Mouse (Mus musculus) forebrain, embryonic 14.5 days (tissue): Measurements from ENCODE around the gene Elmo1. TPM values are rescaled to one million over a fixed set of nuclear protein-coding genes. Genes with fewer than 3 reads are reported as not detected.

Experiments used
- ATAC-seq: fragments of 200-750 bp; cut with Nextera tagmentation; 2 replicates; pipeline ENCODE4 v1.8.0; 2017; ENCODE audit warnings: mild to moderate bottlenecking, moderate library complexity
- DNase-seq: peaks from one replicate; pipeline ENCODE4 v3.0.0-alpha.2; 2015; ENCODE audit warnings: low spot score
- H3K27ac ChIP-seq: fragments of 300-500 bp; sonication (generic); 2 replicates; pipeline ENCODE4 v1.5.1; 2014; ENCODE audit warnings: low read depth, mild to moderate bottlenecking, control low read depth, low read length, moderate library complexity
- H3K27me3 ChIP-seq: fragments of 300-500 bp; sonication (generic); replicated peaks from 2 replicates; pipeline ENCODE4 v1.6.1; 2014; ENCODE audit warnings: low read length, control low read depth, mixed read lengths; ENCODE audit not compliant: control insufficient read depth, insufficient read depth
- H3K36me3 ChIP-seq: fragments of 300-500 bp; sonication (generic); 2 replicates; pipeline ENCODE4 v1.6.1; 2014; ENCODE audit warnings: low read length, control low read depth; ENCODE audit not compliant: control insufficient read depth, insufficient read depth
- H3K4me1 ChIP-seq: fragments of 300-500 bp; sonication (generic); 2 replicates; pipeline ENCODE4 v1.6.1; 2014; ENCODE audit warnings: antibody characterized with exemption, low read length, control low read depth; ENCODE audit not compliant: control insufficient read depth, insufficient read depth
- H3K4me2 ChIP-seq: fragments of 300-500 bp; sonication (generic); 2 replicates; pipeline ENCODE4 v1.6.1; 2014; ENCODE audit warnings: mild to moderate bottlenecking, control low read depth, low read length
- H3K4me3 ChIP-seq: fragments of 300-500 bp; sonication (generic); 2 replicates; pipeline ENCODE4 v1.5.1; 2014; ENCODE audit warnings: low read depth, low read length, control low read depth
- H3K9ac ChIP-seq: fragments of 300-500 bp; sonication (generic); 2 replicates; pipeline ENCODE4 v1.6.1; 2014; ENCODE audit warnings: mild to moderate bottlenecking, low read length, control low read depth, moderate library complexity
- H3K9me3 ChIP-seq: fragments of 300-500 bp; sonication (generic); replicated peaks from 2 replicates; pipeline ENCODE4 v1.6.1; 2016; ENCODE audit warnings: low read length, control low read depth, mixed read lengths; ENCODE audit not compliant: control insufficient read depth
- WGBS: fragments of 180-500 bp; shearing (Covaris S2); extraction: QIAGEN DNeasy Blood & Tissue Kit; methylation state at CpG from one replicate; pipeline ENCODE4 v1.1.7; 2014; 5-methylcytosine and 5-hydroxymethylcytosine counted together
- polyA plus RNA-seq: library from polyadenylated mRNA; unstranded; fragments of >200 nt; fragmentation: Nextera tagmentation; extraction: Ambion mirVana; gene quantifications from 2 replicates; pipeline ENCODE4 v1.2.1, GENCODE M21; 2014

Elmo1 gene
- polyA plus RNA-seq, 1 experiment from 2014 or later: 22.6 TPM

DNA sequence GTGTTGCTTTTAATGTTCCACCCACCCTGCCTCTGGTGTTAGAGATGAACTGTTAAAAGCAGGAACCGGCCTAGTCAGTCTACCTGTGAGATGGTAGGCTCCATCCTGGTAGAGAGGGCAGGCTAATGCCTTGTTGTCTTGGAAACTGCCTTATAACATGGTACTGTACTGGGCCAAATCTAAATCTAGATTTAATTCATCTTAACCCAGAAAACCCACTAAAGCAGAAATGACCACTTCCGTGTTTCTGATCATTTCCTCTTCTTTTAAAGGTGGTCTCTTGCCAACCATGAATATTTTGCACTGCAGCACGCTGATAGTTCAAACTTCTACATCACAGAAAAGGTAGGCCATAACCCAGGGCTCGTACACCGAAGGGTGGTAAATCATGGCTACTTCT is 118.5 kb downstream of the Elmo1 start:
- H3K4me2 ChIP-seq: no peak overlapping the region
- no peak overlapping the region for H3K27ac ChIP-seq
- no peak overlapping the region for H3K4me3 ChIP-seq
- no peaks in the 10 kb centered on the region for H3K4me1 ChIP-seq
- no peaks in the 10 kb centered on the region for H3K36me3 ChIP-seq
- no peak for DNase-seq
- no peak overlapping the region for H3K9ac ChIP-seq
- ATAC-seq: no peak
- no peaks in the 10 kb centered on the region for H3K27me3 ChIP-seq
- WGBS: 92% methylated on average over 5 of the region's 5 CpGs
- H3K9me3 ChIP-seq: no peaks in the 10 kb centered on the region

DNA sequence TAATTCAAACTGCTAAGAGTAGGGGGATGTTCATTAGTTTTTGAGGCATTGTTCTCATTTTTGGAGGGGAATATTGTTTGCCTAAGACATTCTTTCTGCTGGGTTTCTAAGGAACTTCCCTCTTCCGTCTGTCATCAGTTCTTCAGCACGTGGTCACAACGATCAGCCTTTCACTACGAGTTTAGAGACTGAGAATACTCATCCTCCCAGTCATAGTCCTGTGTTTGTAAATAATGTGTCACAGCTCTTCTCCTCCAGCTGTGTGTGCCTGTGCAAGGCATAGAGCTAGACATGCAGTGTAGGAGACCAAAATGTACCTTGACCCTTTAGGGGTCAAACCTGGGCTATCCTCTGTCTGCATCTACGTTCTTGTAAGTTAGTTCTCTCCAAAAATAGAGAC is 121.4 kb downstream of the Elmo1 start:
- no peak for DNase-seq
- 85% methylated on average over 5 of the region's 5 CpGs for WGBS
- Histone ChIP-seq H3K9me3 (no peaks in the 10 kb centered on the region), H3K4me1 (no peaks in the 10 kb centered on the region), H3K4me2 (no peak overlapping the region), H3K4me3 (no peak overlapping the region), H3K9ac (no peak overlapping the region), H3K36me3 (no peaks in the 10 kb centered on the region), H3K27ac (no peak overlapping the region), H3K27me3 (no peaks in the 10 kb centered on the region)
- ATAC-seq: no peak

GRCm38 (mm10) chr13:20212665-20213064 is 122.3 kb downstream of the Elmo1 start:
- H3K4me3 ChIP-seq: no peak overlapping the region
- H3K9me3 ChIP-seq: no peaks in the 10 kb centered on the region
- WGBS: 88% methylated on average over 6 of the region's 6 CpGs
- no peak overlapping the region for H3K4me2 ChIP-seq
- H3K9ac ChIP-seq: no peak overlapping the region
- H3K36me3 ChIP-seq: no peaks in the 10 kb centered on the region
- DNase-seq (no peak), ATAC-seq (no peak)
- no peaks in the 10 kb centered on the region for H3K4me1 ChIP-seq
- H3K27me3 ChIP-seq: no peaks in the 10 kb centered on the region
- H3K27ac ChIP-seq: no peak overlapping the region

DNA sequence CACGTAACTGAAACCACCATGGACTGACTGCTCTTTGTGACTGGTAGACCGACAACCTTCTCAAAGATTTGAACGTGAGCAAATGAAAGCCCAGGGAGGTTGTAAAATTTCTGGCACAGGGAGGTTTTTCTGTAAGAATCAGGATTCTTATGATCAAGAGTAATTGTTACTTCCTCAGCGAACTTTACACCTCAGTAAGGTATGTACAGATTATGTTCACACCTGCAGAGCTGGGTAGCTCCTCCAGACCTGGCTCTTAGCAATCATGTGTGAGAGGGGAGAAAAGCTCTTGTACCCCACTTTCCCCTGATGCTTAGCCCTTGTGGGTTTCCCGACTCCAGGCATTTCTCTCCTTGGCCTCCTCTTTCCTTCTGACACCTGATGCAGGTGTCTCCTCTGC is 123.5 kb downstream of the Elmo1 start:
- Histone ChIP-seq H3K9me3 (no peaks in the 10 kb centered on the region), H3K27me3 (no peaks in the 10 kb centered on the region), H3K4me2 (no peak overlapping the region), H3K36me3 (no peaks in the 10 kb centered on the region), H3K27ac (no peak overlapping the region), H3K4me3 (no peak overlapping the region), H3K9ac (no peak overlapping the region), H3K4me1 (no peaks in the 10 kb centered on the region)
- 88% methylated on average over 5 of the region's 5 CpGs for WGBS
- DNase-seq (no peak), ATAC-seq (no peak)

DNA sequence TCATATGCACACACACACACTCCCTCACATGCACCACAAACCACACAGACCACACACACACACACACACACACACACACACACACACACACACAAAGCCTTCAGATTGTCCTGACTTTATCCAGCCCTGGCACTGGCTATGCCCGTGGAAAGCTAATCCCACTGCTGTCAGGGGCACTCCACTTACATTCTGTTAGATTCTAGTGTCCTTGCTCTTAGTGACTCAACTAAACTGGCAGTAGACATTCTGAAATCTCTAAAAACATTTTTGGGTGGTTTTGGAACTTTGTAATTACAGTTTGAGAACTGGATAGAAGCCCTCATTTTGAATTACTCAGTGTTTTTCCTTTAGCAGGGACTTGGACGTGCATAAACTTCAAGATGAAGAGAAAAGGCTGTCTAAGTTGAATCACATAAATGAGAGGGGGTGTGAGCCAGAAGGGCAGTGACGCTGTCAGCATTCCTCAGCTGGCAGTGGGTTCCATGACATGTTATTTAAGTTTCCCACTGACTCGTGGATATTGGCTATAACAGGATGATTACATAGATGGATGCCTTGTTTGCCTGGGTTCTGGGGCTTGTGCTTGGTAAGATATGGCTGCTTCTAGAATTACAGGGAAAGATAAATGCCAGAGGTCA is 127.2 kb downstream of the Elmo1 start:
- no peak overlapping the region for H3K9ac ChIP-seq
- H3K36me3 ChIP-seq: no peaks in the 10 kb centered on the region
- ATAC-seq: no peak
- no peak overlapping the region for H3K4me3 ChIP-seq
- no peak overlapping the region for H3K4me2 ChIP-seq
- DNase-seq: no peak
- WGBS: 70% methylated on average over 4 of the region's 4 CpGs
- no peaks in the 10 kb centered on the region for H3K9me3 ChIP-seq
- H3K4me1 ChIP-seq: no peaks in the 10 kb centered on the region
- H3K27me3 ChIP-seq: no peaks in the 10 kb centered on the region
- no peak overlapping the region for H3K27ac ChIP-seq

DNA sequence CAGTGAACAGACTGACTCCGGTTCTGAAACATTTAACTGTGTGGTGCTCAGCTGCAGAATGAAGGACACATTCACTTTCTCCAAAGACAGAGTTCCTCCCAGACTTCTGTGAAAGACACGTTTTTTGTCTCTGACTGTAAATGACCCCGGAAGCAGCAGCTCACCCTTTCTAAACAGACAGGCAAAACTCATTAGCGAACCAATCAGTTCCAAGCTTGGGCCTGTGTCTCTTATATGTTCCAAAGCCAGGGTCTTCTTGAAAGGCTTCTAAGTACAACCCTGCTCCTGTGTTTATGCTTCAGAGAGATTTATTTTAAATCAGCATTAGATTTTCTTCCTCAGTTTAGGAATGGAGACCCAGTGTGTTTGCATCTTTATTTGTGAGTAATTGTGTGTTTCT is 127.7 kb downstream of the Elmo1 start:
- Histone ChIP-seq H3K27me3 (no peaks in the 10 kb centered on the region), H3K9me3 (no peaks in the 10 kb centered on the region), H3K9ac (no peak overlapping the region), H3K4me2 (no peak overlapping the region), H3K36me3 (no peaks in the 10 kb centered on the region), H3K4me3 (no peak overlapping the region), H3K4me1 (no peaks in the 10 kb centered on the region), H3K27ac (no peak overlapping the region)
- ATAC-seq: no peak
- 59% methylated on average over 4 of the region's 4 CpGs for WGBS
- no peak for DNase-seq

DNA sequence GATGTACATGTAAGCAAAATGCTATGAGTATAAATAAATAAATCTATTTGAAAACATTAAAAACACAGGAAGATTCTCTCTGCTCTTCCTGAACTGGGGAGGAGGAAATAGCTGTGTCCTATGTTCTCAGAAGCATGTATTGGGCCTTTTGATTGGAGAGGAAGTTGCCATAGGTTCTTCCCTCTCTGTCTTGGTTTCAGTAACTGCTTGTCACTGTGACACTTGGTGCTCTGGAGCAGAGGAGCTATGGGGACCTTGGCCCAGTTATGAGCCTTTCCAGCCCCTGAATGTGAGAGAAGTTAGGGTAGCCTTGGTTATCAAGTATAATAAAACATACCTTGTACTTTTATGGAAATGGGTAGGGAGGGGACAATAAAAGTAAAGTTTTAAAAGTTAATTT is 130.0 kb downstream of the Elmo1 start:
- H3K27me3 ChIP-seq: no peaks in the 10 kb centered on the region
- DNase-seq (no peak), ATAC-seq (no peak)
- H3K4me2 ChIP-seq: no peak overlapping the region
- H3K9ac ChIP-seq: no peak overlapping the region
- no peaks in the 10 kb centered on the region for H3K36me3 ChIP-seq
- H3K27ac ChIP-seq: no peak overlapping the region
- no peaks in the 10 kb centered on the region for H3K9me3 ChIP-seq
- H3K4me1 ChIP-seq: no peaks in the 10 kb centered on the region
- no peak overlapping the region for H3K4me3 ChIP-seq

DNA sequence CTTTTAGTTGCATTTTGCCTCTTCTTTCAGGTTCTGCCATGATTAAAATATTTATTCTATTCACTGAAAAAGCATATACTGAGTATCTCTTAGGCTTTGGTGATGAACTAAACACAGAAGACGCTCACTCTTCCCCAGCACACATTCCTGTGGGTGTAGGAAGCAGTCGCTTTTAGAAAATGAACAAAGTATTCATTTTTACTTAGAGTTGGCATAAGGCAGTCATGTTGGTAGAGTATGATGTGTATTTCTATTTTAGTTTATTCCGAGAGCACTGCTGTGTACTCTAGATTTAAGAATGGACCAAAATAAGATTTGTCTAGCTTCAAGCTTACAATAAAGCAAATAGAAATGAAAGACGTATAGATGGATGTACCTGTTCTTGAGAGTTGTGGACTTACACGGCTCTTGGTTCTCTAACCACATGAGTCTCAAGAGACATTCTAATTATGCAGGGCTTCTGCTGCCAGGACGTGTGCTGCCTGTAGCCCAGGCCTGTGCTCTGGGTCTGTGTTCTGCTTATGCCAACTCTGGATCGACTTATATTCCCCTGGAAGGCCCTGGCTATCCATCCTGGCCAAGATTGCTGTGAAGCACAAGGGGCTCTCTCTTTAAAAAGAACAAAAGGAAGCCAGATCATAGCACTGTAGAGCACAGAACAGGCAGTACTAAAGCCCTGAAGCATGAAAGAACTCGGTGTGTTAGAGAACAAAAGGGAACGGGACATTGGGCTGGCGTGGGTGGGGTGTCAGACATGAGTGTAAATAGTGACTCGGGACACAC is 137.7 kb downstream of the Elmo1 start:
- H3K27ac ChIP-seq: no peak overlapping the region
- H3K9me3 ChIP-seq: no peaks in the 10 kb centered on the region
- ATAC-seq (no peak), DNase-seq (peak; percentile 15)
- H3K4me2 ChIP-seq: no peak overlapping the region
- 0 out of 2 replicates have a peak, but pooled peaks cover 3% of the 10 kb centered on the region for H3K4me1 ChIP-seq
- WGBS: 49% methylated on average over 11 of the region's 11 CpGs
- no peak overlapping the region for H3K9ac ChIP-seq
- no peaks in the 10 kb centered on the region for H3K27me3 ChIP-seq
- no peaks in the 10 kb centered on the region for H3K36me3 ChIP-seq
- H3K4me3 ChIP-seq: no peak overlapping the region
